Mouse (Mus musculus) hindbrain, embryonic 11.5 days (tissue): ENCODE measurements around the gene Togaram2. TPM values are rescaled to one million over a fixed set of nuclear protein-coding genes. Genes with fewer than 3 reads are reported as not detected.
"Not testable (repeated sequence)": the region's sequence is repeated elsewhere in the genome, so short reads cannot be mapped to it uniquely, and the experiment has no call there.

Experiments used
- ATAC-seq: fragments of 200-750 bp; cut with Nextera tagmentation; 2 replicates; pipeline ENCODE4 v1.8.0; 2017; ENCODE audit warnings: mild to moderate bottlenecking, moderate TSS enrichment, moderate library complexity; ENCODE audit not compliant: low FRiP score
- DNase-seq: peaks from one replicate; pipeline ENCODE4 v3.0.0-alpha.2; 2015; ENCODE audit warnings: low spot score
- H3K27ac ChIP-seq: fragments of 300-500 bp; sonication (generic); 2 replicates; pipeline ENCODE4 v1.5.1; 2014; ENCODE audit warnings: mild to moderate bottlenecking, low read depth, low read length
- H3K27me3 ChIP-seq: fragments of 300-500 bp; sonication (generic); 2 replicates; pipeline ENCODE4 v1.6.1; 2014; ENCODE audit warnings: mild to moderate bottlenecking, low read length, moderate library complexity, mixed read lengths; ENCODE audit not compliant: control insufficient read depth, insufficient read depth
- H3K36me3 ChIP-seq: fragments of 300-500 bp; sonication (generic); 2 replicates; pipeline ENCODE4 v1.6.1; 2014; ENCODE audit warnings: mild to moderate bottlenecking, low read length, moderate library complexity, mixed read lengths; ENCODE audit not compliant: control insufficient read depth, insufficient read depth
- H3K4me1 ChIP-seq: fragments of 300-500 bp; sonication (generic); replicated peaks from 2 replicates; pipeline ENCODE4 v1.6.1; 2014; ENCODE audit warnings: low read length, mixed read lengths; ENCODE audit not compliant: control insufficient read depth, insufficient read depth
- H3K4me2 ChIP-seq: fragments of 300-500 bp; sonication (generic); replicated peaks from 2 replicates; pipeline ENCODE4 v1.6.1; 2014; ENCODE audit warnings: mild to moderate bottlenecking, low read depth, low read length
- H3K4me3 ChIP-seq: fragments of 300-500 bp; sonication (generic); 2 replicates; pipeline ENCODE4 v1.5.1; 2014; ENCODE audit warnings: low read depth, low read length
- H3K9ac ChIP-seq: fragments of 300-500 bp; sonication (generic); 2 replicates; pipeline ENCODE4 v1.6.1; 2014; ENCODE audit warnings: low read depth, low read length
- H3K9me3 ChIP-seq: fragments of 300-500 bp; sonication (generic); 2 replicates; pipeline ENCODE4 v1.6.1; 2016; ENCODE audit warnings: low read length; ENCODE audit not compliant: control insufficient read depth
- WGBS: fragments of 180-500 bp; shearing (Covaris S2); extraction: QIAGEN DNeasy Blood & Tissue Kit; methylation state at CpG from one replicate; pipeline ENCODE4 v1.1.7; 2014; 5-methylcytosine and 5-hydroxymethylcytosine counted together
- polyA plus RNA-seq: library from polyadenylated mRNA; unstranded; fragments of >200 nt; fragmentation: Nextera tagmentation; extraction: Ambion mirVana; gene quantifications from 2 replicates; pipeline ENCODE4 v1.2.1, GENCODE M21; 2014

Togaram2 gene
- not detected in 2 replicates for polyA plus RNA-seq

DNA sequence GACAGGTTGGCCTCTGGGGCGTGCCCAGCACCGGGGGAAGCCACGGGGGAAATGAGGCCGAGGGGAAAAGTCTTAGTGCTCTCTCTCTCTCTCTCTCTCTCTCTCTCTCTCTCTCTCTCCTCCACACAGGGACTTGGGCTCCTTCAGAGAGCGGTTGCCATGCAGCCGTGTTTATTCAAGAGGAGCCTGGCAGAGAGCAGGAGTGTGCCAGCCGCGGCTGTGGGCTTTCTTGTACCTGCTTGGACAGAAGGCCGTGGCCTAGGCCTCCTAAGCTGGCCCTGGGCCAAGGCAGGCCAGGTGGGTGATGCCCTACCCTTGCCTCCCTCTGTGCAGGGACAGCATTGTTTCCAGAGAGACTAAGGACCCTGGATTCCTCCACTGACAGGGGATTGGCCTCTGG is at the start of gene Togaram2:
Togaram2 (plus strand) TSS at position 170 of the 400 bp plus-strand sequence.
- Histone ChIP-seq H3K9me3 (no peaks in the 10 kb centered on the region), H3K4me1 (no peaks in the 10 kb centered on the region; the same call in 1 of the 2 replicates), H3K27me3 (no peaks in the 10 kb centered on the region), H3K9ac (no peak within 1 kb of the TSS), H3K36me3 (no peaks in the 10 kb centered on the region), H3K4me3 (no peak within 1 kb of the TSS), H3K4me2 (no peak within 1 kb of the TSS), H3K27ac (no peak within 1 kb of the TSS)
- no peak for DNase-seq
- 66% methylated on average over 9 of the region's 9 CpGs for WGBS
- no peak for ATAC-seq

DNA sequence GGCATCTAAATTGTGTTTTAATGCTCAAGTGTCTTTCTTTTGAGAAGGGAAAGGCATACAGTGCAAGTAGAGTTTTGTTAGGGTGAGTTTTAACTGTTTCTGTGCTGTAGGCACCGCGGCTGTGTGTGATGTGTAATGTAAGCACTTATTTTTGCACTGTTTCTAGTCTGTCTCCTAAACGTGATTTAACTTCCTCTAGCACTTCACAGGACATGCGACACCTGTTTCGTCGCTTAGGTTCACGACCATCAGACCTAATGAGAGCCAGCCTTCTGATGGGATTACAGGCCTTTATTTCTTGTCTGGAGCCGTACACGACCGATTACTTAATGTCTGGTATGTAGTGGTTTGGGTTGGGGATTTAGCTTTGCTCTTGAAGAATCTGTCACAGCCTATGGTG is 41.3 kb upstream of the Togaram2 start:
- H3K4me3 ChIP-seq: no peak overlapping the region
- H3K4me2 ChIP-seq: no peak overlapping the region
- H3K4me1 ChIP-seq: no peaks in the 10 kb centered on the region
- H3K27ac ChIP-seq: no peak overlapping the region
- DNase-seq: no peak
- no peaks in the 10 kb centered on the region for H3K27me3 ChIP-seq
- no peak overlapping the region for H3K9ac ChIP-seq
- no peak for ATAC-seq
- 0 out of 2 replicates have a peak, but pooled peaks cover 7% of the 10 kb centered on the region for H3K36me3 ChIP-seq
- WGBS: 93% methylated on average over 10 of the region's 10 CpGs
- H3K9me3 ChIP-seq: no peaks in the 10 kb centered on the region

DNA sequence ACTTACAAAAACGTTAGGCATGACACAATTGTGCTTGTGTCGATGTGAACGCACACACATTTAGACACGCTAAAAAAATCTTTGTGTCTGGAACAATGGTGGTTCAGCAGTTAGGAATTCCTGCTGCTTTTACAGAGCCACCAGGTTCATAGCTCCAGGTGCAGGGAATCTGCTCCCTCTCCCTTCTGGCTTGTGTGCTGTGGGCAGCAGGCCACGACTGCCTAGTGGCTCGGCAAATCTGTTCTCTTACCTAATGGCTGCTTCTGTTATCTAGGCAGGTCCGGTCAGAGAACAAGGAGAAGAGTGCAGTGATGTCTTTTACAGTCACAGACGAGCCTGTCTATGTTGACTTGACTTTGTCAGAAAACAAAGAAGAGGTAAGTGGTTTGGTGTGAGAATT is 39.7 kb upstream of the Togaram2 start:
- 85% methylated on average over 8 of the region's 8 CpGs for WGBS

DNA sequence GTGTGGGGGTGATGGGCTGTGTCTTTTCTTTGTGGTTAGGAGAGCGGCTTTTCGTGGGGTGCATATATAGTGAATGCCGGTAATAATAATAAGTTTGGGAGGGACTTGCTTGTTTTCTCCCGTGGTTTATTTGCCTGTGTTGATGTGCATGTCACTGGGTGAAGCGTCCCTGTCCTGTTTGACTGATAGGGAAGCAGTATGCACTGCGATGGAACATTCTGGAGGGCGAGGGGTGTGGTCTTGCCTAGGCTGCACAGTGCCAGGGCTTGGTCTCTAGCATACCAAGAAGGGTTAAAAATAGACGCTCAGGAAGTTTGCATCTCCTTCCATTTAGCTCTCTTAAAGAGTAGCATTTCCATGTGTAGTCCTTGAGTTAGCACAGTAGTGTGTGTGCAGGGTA is 36.3 kb upstream of the Togaram2 start:
- ATAC-seq (no peak), DNase-seq (no peak)
- Histone ChIP-seq H3K9me3 (no peaks in the 10 kb centered on the region), H3K4me2 (no peak overlapping the region), H3K9ac (no peak overlapping the region), H3K36me3 (peaks cover 10% of the 10 kb centered on the region; the same call in 1 of the 2 replicates), H3K4me3 (no peak overlapping the region), H3K27ac (no peak overlapping the region), H3K4me1 (no peaks in the 10 kb centered on the region), H3K27me3 (no peaks in the 10 kb centered on the region)
- WGBS: 95% methylated on average over 8 of the region's 8 CpGs

More for the DNA sequence above, 39.7 kb upstream of the Togaram2 start:
- H3K27ac ChIP-seq: no peak overlapping the region
- no peaks in the 10 kb centered on the region for H3K4me1 ChIP-seq
- no peaks in the 10 kb centered on the region for H3K9me3 ChIP-seq
- DNase-seq (no peak), ATAC-seq (no peak)
- 0 out of 2 replicates have a peak, but pooled peaks cover 4% of the 10 kb centered on the region for H3K36me3 ChIP-seq
- H3K4me3 ChIP-seq: no peak overlapping the region
- H3K9ac ChIP-seq: no peak overlapping the region
- no peaks in the 10 kb centered on the region for H3K27me3 ChIP-seq
- no peak overlapping the region for H3K4me2 ChIP-seq

DNA sequence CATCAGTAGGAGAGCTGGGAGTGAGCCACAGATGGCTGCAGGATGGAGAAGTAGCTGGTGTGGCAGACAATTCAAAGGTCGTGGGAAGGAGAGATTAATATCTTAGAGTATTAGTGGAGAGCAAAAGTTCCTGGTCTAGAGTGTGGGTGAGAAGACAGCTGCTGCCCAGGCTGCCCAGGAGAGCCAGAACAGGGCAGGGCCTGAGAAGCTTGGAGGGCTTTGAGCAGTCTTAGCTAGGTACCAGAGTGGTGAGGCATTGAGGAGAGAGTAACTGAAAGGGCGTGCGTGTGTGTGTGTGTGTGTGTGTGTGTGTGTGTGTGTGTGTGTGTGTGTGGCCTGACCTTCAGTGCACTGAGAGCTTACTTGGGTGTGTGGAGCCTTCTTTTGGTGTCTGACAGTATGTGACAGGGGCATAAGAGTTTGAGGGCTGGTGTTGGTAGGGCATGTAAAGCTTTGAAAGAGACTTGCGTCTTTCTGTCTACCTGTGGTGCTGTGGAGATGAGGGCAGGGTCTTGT is 35.3 kb upstream of the Togaram2 start:
- Histone ChIP-seq H3K4me3 (no peak overlapping the region), H3K9ac (no peak overlapping the region), H3K4me1 (no peaks in the 10 kb centered on the region), H3K9me3 (no peaks in the 10 kb centered on the region), H3K27me3 (no peaks in the 10 kb centered on the region), H3K4me2 (no peak overlapping the region), H3K27ac (no peak overlapping the region), H3K36me3 (peaks cover 10% of the 10 kb centered on the region; the same call in 1 of the 2 replicates)
- ATAC-seq: no peak
- no peak for DNase-seq
- WGBS: 87% methylated on average over 4 of the region's 4 CpGs

DNA sequence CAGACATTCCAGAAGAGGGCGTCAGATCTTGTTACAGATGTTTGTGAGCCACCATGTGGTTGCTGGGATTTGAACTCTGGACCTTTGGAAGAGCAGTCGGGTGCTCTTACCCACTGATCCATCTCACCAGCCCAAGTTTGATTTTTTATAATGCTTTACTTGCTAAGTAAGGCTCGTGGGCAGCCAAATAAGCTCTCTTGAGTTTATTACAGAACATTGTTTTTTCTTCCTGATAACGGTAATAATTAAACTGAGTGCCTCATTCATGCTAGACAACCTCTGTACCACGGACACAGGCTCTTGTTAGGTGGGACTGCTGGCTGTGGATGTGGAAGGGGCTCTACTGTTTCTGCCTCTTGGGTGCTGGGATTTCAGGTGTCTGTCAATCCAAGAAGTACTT is 34.0 kb upstream of the Togaram2 start:
- not testable (repeated sequence) for H3K4me2 ChIP-seq, ATAC-seq, H3K27me3 ChIP-seq, H3K4me3 ChIP-seq, H3K36me3 ChIP-seq, H3K27ac ChIP-seq, H3K9ac ChIP-seq, H3K9me3 ChIP-seq, DNase-seq, H3K4me1 ChIP-seq
- WGBS: 90% methylated on average over 5 of the region's 5 CpGs

DNA sequence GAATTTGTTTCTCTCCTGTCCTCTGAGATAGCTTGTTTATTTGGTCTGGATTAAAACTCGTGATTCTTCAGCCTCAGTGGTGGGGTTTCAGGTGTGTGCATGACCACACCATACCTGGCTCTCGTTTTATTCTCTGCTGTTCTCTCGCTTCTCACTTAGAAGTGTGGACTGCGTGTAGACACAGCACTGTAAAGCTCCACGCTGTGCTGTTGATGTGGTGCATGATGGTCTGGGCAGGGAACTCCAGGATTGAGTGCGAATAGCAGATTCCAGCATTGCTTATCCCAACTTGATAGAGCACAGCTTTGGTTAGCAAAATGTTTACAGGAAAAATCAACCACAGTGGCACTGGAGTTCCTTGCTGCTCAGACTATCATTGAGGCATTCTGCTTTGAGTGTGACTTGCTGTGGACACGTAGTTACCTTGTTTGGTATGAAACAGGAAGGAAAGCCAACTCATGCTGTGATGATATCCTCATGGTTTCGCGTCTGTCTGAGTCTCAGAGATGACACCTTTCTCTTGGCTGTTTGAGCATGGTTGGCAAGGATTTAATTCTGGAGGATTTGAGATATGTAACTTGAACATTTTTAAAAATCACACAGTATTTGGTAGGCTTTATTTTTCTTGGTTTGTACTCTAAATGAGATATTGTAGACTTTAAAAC is 32.5 kb upstream of the Togaram2 start:
- no peak overlapping the region for H3K4me3 ChIP-seq
- H3K4me1 ChIP-seq: no peaks in the 10 kb centered on the region
- H3K27me3 ChIP-seq: no peaks in the 10 kb centered on the region
- no peak overlapping the region for H3K4me2 ChIP-seq
- H3K9me3 ChIP-seq: no peaks in the 10 kb centered on the region
- no peak overlapping the region for H3K27ac ChIP-seq
- DNase-seq (no peak), ATAC-seq (no peak)
- H3K36me3 ChIP-seq: peaks cover 7% of the 10 kb centered on the region; the same call in 1 of the 2 replicates
- WGBS: 93% methylated on average over 9 of the region's 9 CpGs
- no peak overlapping the region for H3K9ac ChIP-seq

DNA sequence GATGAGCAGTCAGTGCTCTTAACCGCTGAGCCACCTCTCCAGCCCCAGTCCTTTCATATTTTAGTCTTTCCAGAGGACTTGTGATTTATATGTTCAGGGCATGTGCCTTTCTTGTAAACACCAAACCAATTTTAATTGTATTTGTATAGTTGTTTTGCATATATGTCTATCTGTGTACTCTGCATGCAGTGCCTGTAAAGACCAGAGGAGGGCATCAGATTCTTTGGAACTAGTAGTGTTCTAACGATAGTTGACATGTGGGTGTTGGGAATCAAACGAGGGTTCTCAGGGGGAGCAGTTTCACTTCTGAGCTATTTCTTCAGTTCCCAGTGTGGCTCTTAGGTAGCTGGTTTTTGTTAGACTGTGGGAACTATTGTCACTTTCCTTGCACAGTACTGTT is 30.9 kb upstream of the Togaram2 start:
- DNase-seq (no peak), ATAC-seq (no peak)
- H3K27me3 ChIP-seq: no peaks in the 10 kb centered on the region
- H3K4me3 ChIP-seq: no peak overlapping the region
- H3K9ac ChIP-seq: no peak overlapping the region
- no peak overlapping the region for H3K4me2 ChIP-seq
- H3K36me3 ChIP-seq: peaks cover 7% of the 10 kb centered on the region; the same call in 1 of the 2 replicates
- H3K4me1 ChIP-seq: no peaks in the 10 kb centered on the region
- 87% methylated on average over 3 of the region's 3 CpGs for WGBS
- H3K9me3 ChIP-seq: no peaks in the 10 kb centered on the region
- no peak overlapping the region for H3K27ac ChIP-seq

DNA sequence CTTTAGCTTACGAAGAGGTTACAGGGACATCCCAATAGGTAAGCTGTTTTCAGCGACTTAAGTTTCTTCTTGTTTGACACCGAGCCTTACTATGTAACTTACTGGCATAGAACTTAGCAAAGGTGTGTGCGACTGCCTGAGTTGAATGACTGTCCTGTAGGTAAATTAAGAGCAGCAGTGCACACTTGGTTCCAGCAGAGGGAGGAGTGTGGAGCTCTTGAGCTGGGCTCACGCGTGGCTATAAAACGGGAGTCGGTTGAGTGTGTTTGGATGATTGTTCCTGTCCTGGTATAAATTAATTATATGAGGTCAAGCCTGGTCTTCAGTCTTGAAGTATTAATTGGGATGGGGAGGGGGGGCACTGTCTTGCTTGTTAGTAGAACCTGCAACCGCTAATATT is 23.1 kb upstream of the Togaram2 start:
- Histone ChIP-seq H3K27me3 (no peaks in the 10 kb centered on the region), H3K4me1 (no peaks in the 10 kb centered on the region), H3K36me3 (peaks cover 4% of the 10 kb centered on the region; the same call in 1 of the 2 replicates)

More for the DNA sequence above, 23.1 kb upstream of the Togaram2 start:
- 95% methylated on average over 9 of the region's 9 CpGs for WGBS
- Histone ChIP-seq H3K9me3 (no peaks in the 10 kb centered on the region), H3K4me3 (no peak overlapping the region), H3K9ac (no peak overlapping the region), H3K27ac (no peak overlapping the region), H3K4me2 (no peak overlapping the region)
- DNase-seq: no peak
- no peak for ATAC-seq
